Comparison of ENCODE assay signal across 30 mouse cellular contexts in the genomic region with DNA sequence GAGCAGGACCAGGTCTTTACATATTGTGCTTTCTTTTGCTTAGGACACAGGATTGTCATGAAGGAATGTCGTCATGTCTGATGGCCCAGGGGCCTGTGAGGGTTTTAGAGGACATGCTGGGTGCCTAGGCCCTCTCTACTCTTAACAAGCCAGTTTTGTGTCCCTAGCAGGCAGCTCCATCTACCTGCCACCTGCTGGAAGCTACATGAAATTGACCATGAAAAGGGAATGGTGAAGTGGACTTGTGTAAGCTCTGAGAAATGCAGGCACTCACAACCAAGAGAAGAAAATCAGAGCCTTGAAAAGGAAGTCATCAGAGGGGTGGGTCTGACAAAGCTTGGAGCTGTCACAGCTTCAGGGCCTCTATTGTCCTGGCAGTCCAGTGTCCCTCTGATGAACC. TPM values are rescaled to one million over a fixed set of nuclear protein-coding genes. Genes with fewer than 3 reads are reported as not detected.
DNase-seq lines count a peak whose midpoint lies in the region; ATAC-seq and TF ChIP-seq lines count a peak whose summit lies in the region.
"Not testable (repeated sequence)": the region's sequence is repeated elsewhere in the genome, so short reads cannot be mapped to it uniquely, and the experiment has no call there.
"Had no signal": no experiment of that assay in that cellular context is flagged by ENCODE, and none has a peak within 500 bp of the region (broad histone marks: within the 10 kb centered on the region; RNA-seq: fewer than 3 reads in every experiment).

No protein-coding gene starts in this region.

- H3K4me1 ChIP-seq in forebrain, postnatal 0 days (ENCODE audit: insufficient read depth); hindbrain, postnatal 0 days (ENCODE audit: insufficient read depth, low read length); liver, postnatal 0 days (ENCODE audit: insufficient read depth); midbrain, postnatal 0 days (ENCODE audit: insufficient read depth, low read length): not testable (repeated sequence)

- not testable (repeated sequence) for H3K27ac ChIP-seq in forebrain, postnatal 0 days (ENCODE audit: low read depth, low read length); hindbrain, postnatal 0 days; layer of hippocampus, adult 2 months; liver, postnatal 0 days (ENCODE audit: low read depth); midbrain, postnatal 0 days (ENCODE audit: low read depth, low read length)

- WGBS in forebrain, postnatal 0 days, result 71% methylated on average over 1 of the region's 1 CpGs
- 82% methylated on average over 1 of the region's 1 CpGs for WGBS in hindbrain, postnatal 0 days
- 62% methylated on average over 1 of the region's 1 CpGs for WGBS in liver, postnatal 0 days (ENCODE audit: insufficient replicate concordance)
- WGBS in midbrain, postnatal 0 days, result 83% methylated on average over 1 of the region's 1 CpGs

- TF ChIP-seq CTCF in forebrain, postnatal 0 days (IDR thresholded peaks at IDR 0.05; ENCODE audit: low read depth), result 0 out of 2 replicates have a peak, but pooled peaks have one; percentile 24
- peak; percentile 34 for TF ChIP-seq CTCF in hindbrain, postnatal 0 days (IDR thresholded peaks at IDR 0.05; ENCODE audit: low read depth)
- peak; percentile 37 for TF ChIP-seq CTCF in layer of hippocampus, adult 2 months (conservative IDR thresholded peaks at IDR 0.05)
- 0 out of 2 replicates have a peak, but pooled peaks have one; percentile 4 for TF ChIP-seq CTCF in liver, postnatal 0 days (IDR thresholded peaks at IDR 0.05; ENCODE audit: low read depth)
- peak; percentile 40; the same call in 1 of the 2 replicates for TF ChIP-seq CTCF in midbrain, postnatal 0 days (IDR thresholded peaks at IDR 0.05)

- DNase-seq in 416B (ENCODE audit: low read depth) (peak; percentile 9), NIH3T3 (ENCODE audit: low read depth) (peak; percentile 2), ZHBTc4 (ENCODE audit: low read depth, low spot score) (peak; percentile 22)
- DNase-seq in forebrain, postnatal 0 days; hindbrain, postnatal 0 days (ENCODE audit: low spot score); layer of hippocampus, adult 2 months (ENCODE audit: low spot score in 2 of 2); liver, postnatal 0 days; midbrain, postnatal 0 days (ENCODE audit: low spot score): not testable (repeated sequence)

- not testable (repeated sequence) for H3K4me2 ChIP-seq in forebrain, postnatal 0 days (ENCODE audit: low read depth); hindbrain, postnatal 0 days (ENCODE audit: low read depth, low read length); liver, postnatal 0 days (ENCODE audit: low read depth, low read length); midbrain, postnatal 0 days (ENCODE audit: low read depth, low read length, poor library complexity, severe bottlenecking)

- not testable (repeated sequence) for H3K9me3 ChIP-seq in forebrain, postnatal 0 days (ENCODE audit: low read length); hindbrain, postnatal 0 days (ENCODE audit: low read length); liver, postnatal 0 days (ENCODE audit: low read length); midbrain, postnatal 0 days (ENCODE audit: low read length)

- H3K9ac ChIP-seq in forebrain, postnatal 0 days; hindbrain, postnatal 0 days (replicated peaks; ENCODE audit: low read length); liver, postnatal 0 days (replicated peaks); midbrain, postnatal 0 days (replicated peaks; ENCODE audit: low read length, poor library complexity, severe bottlenecking): not testable (repeated sequence)

- H3K27me3 ChIP-seq in forebrain, postnatal 0 days (ENCODE audit: insufficient read depth, low read length); hindbrain, postnatal 0 days (ENCODE audit: insufficient read depth, low read length); midbrain, postnatal 0 days (ENCODE audit: insufficient read depth, low read length): not testable (repeated sequence)
- H3K27me3 ChIP-seq in liver, postnatal 0 days (ENCODE audit: insufficient read depth, low read length), result peaks cover 13% of the 10 kb centered on the region; the same call in 1 of the 2 replicates

- not testable (repeated sequence) for H3K4me3 ChIP-seq in forebrain, postnatal 0 days (ENCODE audit: low read depth, low read length); hindbrain, postnatal 0 days (ENCODE audit: low read length); layer of hippocampus, adult 2 months; liver, postnatal 0 days (ENCODE audit: low read depth, low read length); midbrain, postnatal 0 days (ENCODE audit: low read depth, low read length)

- not testable (repeated sequence) for TF ChIP-seq EP300 in liver, postnatal 0 days (IDR thresholded peaks at IDR 0.05; ENCODE audit: low read depth)

- not testable (repeated sequence) for H3K36me3 ChIP-seq in forebrain, postnatal 0 days (ENCODE audit: insufficient read depth); hindbrain, postnatal 0 days (ENCODE audit: insufficient read depth, low read length); liver, postnatal 0 days (replicated peaks; ENCODE audit: insufficient read depth, low read length); midbrain, postnatal 0 days (ENCODE audit: insufficient read depth, low read length)

- not testable (repeated sequence) for ATAC-seq in forebrain, postnatal 0 days; hindbrain, postnatal 0 days; liver, postnatal 0 days; midbrain, postnatal 0 days (ENCODE audit: low FRiP score)

RNA-seq across cellular contexts. Expression of gene Gm4559, which starts 5.1 kb away (rescaled TPM):
- not detected in 2 replicates for total RNA-seq in forebrain, postnatal 0 days (2014; rRNA removed)
- not detected in 2 replicates for polyA plus RNA-seq in forebrain, postnatal 0 days (2015; fragmentation: Nextera tagmentation; extraction: Ambion mirVana)
- total RNA-seq in hindbrain, postnatal 0 days (2014; rRNA removed), result not detected in 2 replicates
- not detected in 2 replicates for polyA plus RNA-seq in hindbrain, postnatal 0 days (2015; fragmentation: Nextera tagmentation; extraction: Ambion mirVana)
- total RNA-seq in layer of hippocampus, adult 2 months (2021), result not detected
- not detected in 2 replicates for polyA plus RNA-seq in liver, postnatal 0 days (2015; fragmentation: Nextera tagmentation; extraction: Ambion mirVana)
- not detected in 2 replicates for total RNA-seq in midbrain, postnatal 0 days (2014; rRNA removed)
- not detected in 2 replicates for polyA plus RNA-seq in midbrain, postnatal 0 days (2015; fragmentation: Nextera tagmentation; extraction: Ambion mirVana)
- total RNA-seq: adrenal gland, adult 8-10 months; adrenal gland, postnatal 25 days; common myeloid progenitor, adult 5-6 weeks; G1E; gastrocnemius, adult 8-10 months; gastrocnemius, postnatal 25 days; heart, adult 18-20 months; heart, postnatal 25 days; hematopoietic stem cell, adult 5-6 weeks had no signal
- polyA plus RNA-seq: activated CD4-positive, CD25-positive, alpha-beta regulatory T cell, adult 4 months; cerebellum, adult 2 months; embryonic facial prominence, embryonic 12.5 days; forebrain, embryonic 11.5 days; forebrain, embryonic 14.5 days; G1E; gonadal fat pad, adult 2 months; heart, embryonic 10.5 days; heart, embryonic 13.5 days; heart, embryonic 16.5 days; hindbrain, embryonic 12.5 days; hindbrain, embryonic 15.5 days; intestine, embryonic 15.5 days had no signal

RNA-seq across cellular contexts. Expression of gene Krtap5-1, which starts 17.6 kb away (rescaled TPM):
- not detected in 2 replicates for total RNA-seq in forebrain, postnatal 0 days (2014; rRNA removed)
- polyA plus RNA-seq in forebrain, postnatal 0 days (2015; fragmentation: Nextera tagmentation; extraction: Ambion mirVana), result not detected in 2 replicates
- not detected in 2 replicates for total RNA-seq in hindbrain, postnatal 0 days (2014; rRNA removed)
- not detected in 2 replicates for polyA plus RNA-seq in hindbrain, postnatal 0 days (2015; fragmentation: Nextera tagmentation; extraction: Ambion mirVana)
- total RNA-seq in layer of hippocampus, adult 2 months (2021), result not detected
- polyA plus RNA-seq in liver, postnatal 0 days (2015; fragmentation: Nextera tagmentation; extraction: Ambion mirVana), result not detected in 2 replicates
- not detected in 2 replicates for total RNA-seq in midbrain, postnatal 0 days (2014; rRNA removed)
- polyA plus RNA-seq in midbrain, postnatal 0 days (2015; fragmentation: Nextera tagmentation; extraction: Ambion mirVana), result not detected in 2 replicates
- total RNA-seq: adrenal gland, adult 8-10 months; adrenal gland, postnatal 25 days; common myeloid progenitor, adult 5-6 weeks; G1E; gastrocnemius, adult 8-10 months; gastrocnemius, postnatal 25 days; heart, adult 18-20 months; heart, postnatal 25 days; hematopoietic stem cell, adult 5-6 weeks had no signal
- polyA plus RNA-seq: activated CD4-positive, CD25-positive, alpha-beta regulatory T cell, adult 4 months; cerebellum, adult 2 months; embryonic facial prominence, embryonic 12.5 days; forebrain, embryonic 11.5 days; forebrain, embryonic 14.5 days; G1E; gonadal fat pad, adult 2 months; heart, embryonic 10.5 days; heart, embryonic 13.5 days; heart, embryonic 16.5 days; hindbrain, embryonic 12.5 days; hindbrain, embryonic 15.5 days; intestine, embryonic 15.5 days had no signal

RNA-seq across cellular contexts. Expression of gene Gm2431, which starts 21.1 kb away (rescaled TPM):
- not detected in 2 replicates for total RNA-seq in forebrain, postnatal 0 days (2014; rRNA removed)
- not detected in 2 replicates for polyA plus RNA-seq in forebrain, postnatal 0 days (2015; fragmentation: Nextera tagmentation; extraction: Ambion mirVana)
- total RNA-seq in hindbrain, postnatal 0 days (2014; rRNA removed), result not detected in 2 replicates
- polyA plus RNA-seq in hindbrain, postnatal 0 days (2015; fragmentation: Nextera tagmentation; extraction: Ambion mirVana), result not detected in 2 replicates
- not detected for total RNA-seq in layer of hippocampus, adult 2 months (2021)
- polyA plus RNA-seq in liver, postnatal 0 days (2015; fragmentation: Nextera tagmentation; extraction: Ambion mirVana), result not detected in 2 replicates
- not detected in 2 replicates for total RNA-seq in midbrain, postnatal 0 days (2014; rRNA removed)
- not detected in 2 replicates for polyA plus RNA-seq in midbrain, postnatal 0 days (2015; fragmentation: Nextera tagmentation; extraction: Ambion mirVana)
- total RNA-seq: adrenal gland, adult 8-10 months; adrenal gland, postnatal 25 days; common myeloid progenitor, adult 5-6 weeks; G1E; gastrocnemius, adult 8-10 months; gastrocnemius, postnatal 25 days; heart, adult 18-20 months; heart, postnatal 25 days; hematopoietic stem cell, adult 5-6 weeks had no signal
- polyA plus RNA-seq: activated CD4-positive, CD25-positive, alpha-beta regulatory T cell, adult 4 months; cerebellum, adult 2 months; embryonic facial prominence, embryonic 12.5 days; embryonic facial prominence, embryonic 15.5 days; forebrain, embryonic 11.5 days; forebrain, embryonic 14.5 days; G1E; gonadal fat pad, adult 2 months; heart, embryonic 10.5 days; heart, embryonic 13.5 days; heart, embryonic 16.5 days; hindbrain, embryonic 12.5 days; hindbrain, embryonic 15.5 days; intestine, embryonic 15.5 days had no signal

RNA-seq across cellular contexts. Expression of gene Krtap5-4, which starts 24.1 kb away (rescaled TPM):
- not detected in 2 replicates for total RNA-seq in forebrain, postnatal 0 days (2014; rRNA removed)
- not detected in 2 replicates for polyA plus RNA-seq in forebrain, postnatal 0 days (2015; fragmentation: Nextera tagmentation; extraction: Ambion mirVana)
- total RNA-seq in hindbrain, postnatal 0 days (2014; rRNA removed), result not detected in 2 replicates
- polyA plus RNA-seq in hindbrain, postnatal 0 days (2015; fragmentation: Nextera tagmentation; extraction: Ambion mirVana), result not detected in 2 replicates
- not detected for total RNA-seq in layer of hippocampus, adult 2 months (2021)
- polyA plus RNA-seq in liver, postnatal 0 days (2015; fragmentation: Nextera tagmentation; extraction: Ambion mirVana), result not detected in 2 replicates
- not detected in 2 replicates for total RNA-seq in midbrain, postnatal 0 days (2014; rRNA removed)
- polyA plus RNA-seq in midbrain, postnatal 0 days (2015; fragmentation: Nextera tagmentation; extraction: Ambion mirVana), result not detected in 2 replicates
- total RNA-seq: adrenal gland, adult 8-10 months; adrenal gland, postnatal 25 days; common myeloid progenitor, adult 5-6 weeks; G1E; gastrocnemius, adult 8-10 months; gastrocnemius, postnatal 25 days; heart, adult 18-20 months; heart, postnatal 25 days; hematopoietic stem cell, adult 5-6 weeks had no signal
- polyA plus RNA-seq: activated CD4-positive, CD25-positive, alpha-beta regulatory T cell, adult 4 months; cerebellum, adult 2 months; embryonic facial prominence, embryonic 12.5 days; forebrain, embryonic 11.5 days; forebrain, embryonic 14.5 days; G1E; gonadal fat pad, adult 2 months; heart, embryonic 13.5 days; hindbrain, embryonic 12.5 days; hindbrain, embryonic 15.5 days; intestine, embryonic 15.5 days had no signal

RNA-seq across cellular contexts. Expression of gene Gm40460, which starts 38.4 kb away (rescaled TPM):
- not detected in 2 replicates for total RNA-seq in forebrain, postnatal 0 days (2014; rRNA removed)
- not detected in 2 replicates for polyA plus RNA-seq in forebrain, postnatal 0 days (2015; fragmentation: Nextera tagmentation; extraction: Ambion mirVana)
- total RNA-seq in hindbrain, postnatal 0 days (2014; rRNA removed), result not detected in 2 replicates
- not detected in 2 replicates for polyA plus RNA-seq in hindbrain, postnatal 0 days (2015; fragmentation: Nextera tagmentation; extraction: Ambion mirVana)
- not detected for total RNA-seq in layer of hippocampus, adult 2 months (2021)
- not detected in 2 replicates for polyA plus RNA-seq in liver, postnatal 0 days (2015; fragmentation: Nextera tagmentation; extraction: Ambion mirVana)
- not detected in 2 replicates for total RNA-seq in midbrain, postnatal 0 days (2014; rRNA removed)
- polyA plus RNA-seq in midbrain, postnatal 0 days (2015; fragmentation: Nextera tagmentation; extraction: Ambion mirVana), result not detected in 2 replicates
- total RNA-seq: adrenal gland, adult 8-10 months; adrenal gland, postnatal 25 days; common myeloid progenitor, adult 5-6 weeks; G1E; gastrocnemius, adult 8-10 months; gastrocnemius, postnatal 25 days; heart, adult 18-20 months; heart, postnatal 25 days; hematopoietic stem cell, adult 5-6 weeks had no signal
- polyA plus RNA-seq: activated CD4-positive, CD25-positive, alpha-beta regulatory T cell, adult 4 months; cerebellum, adult 2 months; embryonic facial prominence, embryonic 12.5 days; forebrain, embryonic 11.5 days; forebrain, embryonic 14.5 days; G1E; gonadal fat pad, adult 2 months; heart, embryonic 10.5 days; heart, embryonic 13.5 days; heart, embryonic 16.5 days; hindbrain, embryonic 12.5 days; hindbrain, embryonic 15.5 days; intestine, embryonic 15.5 days had no signal
